Mouse (Mus musculus) hindbrain, embryonic 10.5 days (tissue): ENCODE results near the gene Ntng2. TPM values are rescaled to one million over a fixed set of nuclear protein-coding genes. Genes with fewer than 3 reads are reported as not detected.
A peak's percentile ranks its signal among the peaks of the same experiment; 100 is the strongest.

Source experiments
- DNase-seq: peaks from one replicate; pipeline ENCODE4 v3.0.0-alpha.2; 2017; ENCODE audit warnings: low spot score
- H3K27ac ChIP-seq: fragments of 300-500 bp; sonication (generic); 2 replicates; pipeline ENCODE4 v1.5.1; 2016; ENCODE audit warnings: mild to moderate bottlenecking, moderate library complexity
- H3K27me3 ChIP-seq: fragments of 300-500 bp; sonication (generic); 2 replicates; pipeline ENCODE4 v1.6.1; 2016; ENCODE audit warnings: mild to moderate bottlenecking; ENCODE audit not compliant: poor library complexity, insufficient read depth, severe bottlenecking
- H3K36me3 ChIP-seq: fragments of 300-500 bp; sonication (generic); 2 replicates; pipeline ENCODE4 v1.6.1; 2016; ENCODE audit warnings: mild to moderate bottlenecking, moderate library complexity
- H3K4me1 ChIP-seq: fragments of 300-500 bp; sonication (generic); replicated peaks from 2 replicates; pipeline ENCODE4 v1.6.1; 2016; ENCODE audit warnings: mild to moderate bottlenecking
- H3K4me3 ChIP-seq: fragments of 300-500 bp; sonication (generic); 2 replicates; pipeline ENCODE4 v1.5.1; 2016; ENCODE audit warnings: mild to moderate bottlenecking, moderate library complexity
- H3K9me3 ChIP-seq: fragments of 300-500 bp; sonication (generic); 2 replicates; pipeline ENCODE4 v1.6.1; 2016; ENCODE audit warnings: mild to moderate bottlenecking, moderate library complexity
- WGBS: fragments of 180-500 bp; shearing (Covaris S2); methylation state at CpG from one replicate; pipeline ENCODE4 v1.1.7; 2016; 5-methylcytosine and 5-hydroxymethylcytosine counted together
- polyA plus RNA-seq: library from polyadenylated mRNA; unstranded; fragments of >200 nt; fragmentation: Nextera tagmentation; extraction: Ambion mirVana; gene quantifications from 2 replicates; pipeline ENCODE4 v1.2.1, GENCODE M21; 2016

Ntng2 gene
- 1.4 and 1.7 TPM in 2 replicates for polyA plus RNA-seq

GRCm38 (mm10) chr2:29252599-29253204, at the start of gene Ntng2:
Gene Ntng2, minus strand, starts transcription at chr2:29253005.
- H3K27ac ChIP-seq: peak within 1 kb of the TSS; percentile 85
- peak; percentile 73 for DNase-seq
- no peaks in the 10 kb centered on the region for H3K36me3 ChIP-seq
- under 1% methylated on average over 54 of the region's 54 CpGs for WGBS
- H3K4me1 ChIP-seq: peaks cover 75% of the 10 kb centered on the region
- peak within 1 kb of the TSS; percentile 74 for H3K4me3 ChIP-seq
- peaks cover 100% of the 10 kb centered on the region for H3K27me3 ChIP-seq
- no peaks in the 10 kb centered on the region for H3K9me3 ChIP-seq

DNA sequence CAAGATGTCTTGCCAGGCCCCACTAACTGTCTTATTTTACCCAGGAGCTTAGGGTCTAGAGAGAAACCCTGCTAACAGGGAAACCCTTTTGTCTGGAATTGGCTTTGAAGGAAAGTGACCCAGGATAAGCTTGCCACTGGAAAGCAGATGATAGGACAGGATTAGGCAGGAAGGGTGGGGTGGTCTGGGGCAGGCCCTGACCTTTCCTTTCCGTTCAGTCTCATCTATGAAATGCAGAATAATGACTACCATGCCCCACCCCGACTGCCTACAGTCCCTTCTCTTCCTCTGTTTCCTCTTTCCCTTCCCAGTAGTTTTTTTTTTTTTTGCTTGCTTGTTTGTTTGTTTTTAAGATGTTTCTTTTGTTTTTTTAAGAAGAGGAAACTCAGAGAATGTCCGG, 42.8 kb upstream of the Ntng2 start:
- WGBS: 75% methylated on average over 3 of the region's 3 CpGs
- no peak for DNase-seq
- Histone ChIP-seq H3K36me3 (no peaks in the 10 kb centered on the region), H3K27ac (no peak overlapping the region), H3K9me3 (peaks cover 11% of the 10 kb centered on the region), H3K4me1 (no peaks in the 10 kb centered on the region), H3K4me3 (no peak overlapping the region), H3K27me3 (no peaks in the 10 kb centered on the region)

DNA sequence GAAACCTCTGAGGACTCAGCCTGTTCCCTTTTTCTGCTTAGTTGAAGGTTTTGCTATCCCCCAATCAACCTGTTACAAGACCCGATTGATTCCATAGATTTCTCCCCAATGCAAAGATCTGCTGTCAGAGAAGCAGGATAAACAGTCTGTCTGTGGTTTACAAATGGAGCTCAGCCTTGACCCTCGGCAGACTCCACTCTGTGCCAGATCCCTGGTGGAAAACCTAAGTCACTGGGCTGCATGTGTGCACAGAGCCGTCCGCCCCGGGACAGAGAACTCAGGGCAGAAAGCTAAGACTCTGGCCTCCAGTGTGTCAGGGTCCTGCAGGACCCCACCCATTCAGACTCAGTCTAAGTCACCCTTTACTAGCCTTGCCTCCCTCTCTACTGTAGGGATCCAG, 34.8 kb upstream of the Ntng2 start:
- WGBS: 86% methylated on average over 5 of the region's 5 CpGs
- H3K27ac ChIP-seq: no peak overlapping the region

GRCm38 (mm10) chr2:29277703-29278121, 24.9 kb upstream of the Ntng2 start:
- Histone ChIP-seq H3K4me3 (no peak overlapping the region), H3K4me1 (peaks cover 3% of the 10 kb centered on the region; the same call in 1 of the 2 replicates), H3K27ac (no peak overlapping the region), H3K36me3 (no peaks in the 10 kb centered on the region), H3K9me3 (no peaks in the 10 kb centered on the region), H3K27me3 (no peaks in the 10 kb centered on the region)
- DNase-seq: no peak
- WGBS: 92% methylated on average over 5 of the region's 5 CpGs

More for the DNA sequence above, 34.8 kb upstream of the Ntng2 start:
- Histone ChIP-seq H3K9me3 (no peaks in the 10 kb centered on the region), H3K27me3 (no peaks in the 10 kb centered on the region), H3K4me1 (no peaks in the 10 kb centered on the region), H3K4me3 (no peak overlapping the region), H3K36me3 (no peaks in the 10 kb centered on the region)
- no peak for DNase-seq

- Histone ChIP-seq H3K4me1 (peaks cover 27% of the 10 kb centered on the region), H3K27me3 (no peaks in the 10 kb centered on the region), H3K27ac (peak overlapping the region; percentile 86), H3K36me3 (no peaks in the 10 kb centered on the region), H3K9me3 (no peaks in the 10 kb centered on the region), H3K4me3 (no peak overlapping the region)
- peak; percentile 32 for DNase-seq
- 50% methylated on average over 7 of the region's 7 CpGs for WGBS
Measured at GRCm38 (mm10) chr2:29271803-29272518, 19.2 kb upstream of the Ntng2 start.

- Histone ChIP-seq H3K27me3 (no peaks in the 10 kb centered on the region), H3K27ac (peak overlapping the region; percentile 26; the same call in 1 of the 2 replicates), H3K4me3 (no peak overlapping the region), H3K4me1 (peaks cover 32% of the 10 kb centered on the region), H3K36me3 (no peaks in the 10 kb centered on the region), H3K9me3 (no peaks in the 10 kb centered on the region)
- DNase-seq: no peak
- WGBS: 84% methylated on average over 7 of the region's 7 CpGs
Measured at GRCm38 (mm10) chr2:29271098-29271497, 18.3 kb upstream of the Ntng2 start.

DNA sequence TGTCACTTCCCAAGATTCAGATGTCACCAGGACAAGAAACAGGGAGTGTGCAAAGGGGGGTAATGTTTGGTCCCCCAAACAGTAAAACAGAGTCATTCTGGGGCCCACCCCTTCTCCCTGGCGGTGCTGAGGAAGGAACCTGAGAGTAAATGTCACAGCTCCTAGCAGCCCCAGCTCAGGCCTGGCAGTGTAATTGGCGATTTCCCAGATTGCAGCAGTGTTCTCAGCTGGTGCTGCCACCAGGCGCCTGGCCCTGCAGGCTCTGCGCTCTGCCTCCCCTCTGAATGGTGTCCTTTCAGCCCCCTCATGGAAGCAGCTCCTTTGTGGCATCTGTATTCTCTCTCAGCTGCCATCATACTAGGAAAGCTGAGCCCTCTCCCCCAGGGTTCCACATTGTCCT, 14.0 kb upstream of the Ntng2 start:
- H3K27ac ChIP-seq: peak overlapping the region; percentile 56; the same call in 1 of the 2 replicates
- DNase-seq: no peak
- 29% methylated on average over 4 of the region's 4 CpGs for WGBS
- H3K27me3 ChIP-seq: no peaks in the 10 kb centered on the region; the same call in 1 of the 2 replicates
- no peaks in the 10 kb centered on the region for H3K9me3 ChIP-seq
- no peak overlapping the region for H3K4me3 ChIP-seq
- H3K4me1 ChIP-seq: peaks cover 24% of the 10 kb centered on the region
- H3K36me3 ChIP-seq: no peaks in the 10 kb centered on the region

- Histone ChIP-seq H3K4me1 (peaks cover 14% of the 10 kb centered on the region), H3K36me3 (no peaks in the 10 kb centered on the region), H3K9me3 (no peaks in the 10 kb centered on the region), H3K4me3 (no peak overlapping the region), H3K27me3 (peaks cover 22% of the 10 kb centered on the region), H3K27ac (no peak overlapping the region)
- WGBS: 77% methylated on average over 6 of the region's 6 CpGs
- DNase-seq: no peak
Measured at GRCm38 (mm10) chr2:29262436-29262915, 9.7 kb upstream of the Ntng2 start.

- peaks cover 4% of the 10 kb centered on the region; the same call in 1 of the 2 replicates for H3K4me1 ChIP-seq
- H3K27ac ChIP-seq: no peak overlapping the region
- no peak for DNase-seq
- H3K9me3 ChIP-seq: no peaks in the 10 kb centered on the region
- H3K27me3 ChIP-seq: peaks cover 36% of the 10 kb centered on the region
- no peak overlapping the region for H3K4me3 ChIP-seq
- WGBS: 80% methylated on average over 6 of the region's 6 CpGs
- no peaks in the 10 kb centered on the region for H3K36me3 ChIP-seq
Measured at GRCm38 (mm10) chr2:29261126-29261525, 8.3 kb upstream of the Ntng2 start.

GRCm38 (mm10) chr2:29253205-29253865, 530 bp upstream of the Ntng2 start:
- Histone ChIP-seq H3K27me3 (peaks cover 95% of the 10 kb centered on the region), H3K36me3 (no peaks in the 10 kb centered on the region), H3K4me3 (peak overlapping the region; percentile 74), H3K27ac (peak overlapping the region; percentile 85), H3K9me3 (no peaks in the 10 kb centered on the region), H3K4me1 (peaks cover 69% of the 10 kb centered on the region)
- DNase-seq: peak; percentile 71
- WGBS: 2% methylated on average over 22 of the region's 22 CpGs

- H3K4me1 ChIP-seq: peaks cover 81% of the 10 kb centered on the region
Measured at GRCm38 (mm10) chr2:29252059-29252598, 676 bp downstream of the Ntng2 start.

GRCm38 (mm10) chr2:29251095-29252058, 1.4 kb downstream of the Ntng2 start:
- peak overlapping the region; percentile 85 for H3K27ac ChIP-seq
- H3K36me3 ChIP-seq: no peaks in the 10 kb centered on the region
- H3K9me3 ChIP-seq: no peaks in the 10 kb centered on the region
- peaks cover 100% of the 10 kb centered on the region for H3K27me3 ChIP-seq
- peak; percentile 52 for DNase-seq
- peaks cover 81% of the 10 kb centered on the region for H3K4me1 ChIP-seq
- H3K4me3 ChIP-seq: peak overlapping the region; percentile 74
- under 1% methylated on average over 61 of the region's 61 CpGs for WGBS

More at GRCm38 (mm10) chr2:29252059-29252598, 676 bp downstream of the Ntng2 start:
- under 1% methylated on average over 49 of the region's 49 CpGs for WGBS
- peak overlapping the region; percentile 85 for H3K27ac ChIP-seq
- no peaks in the 10 kb centered on the region for H3K36me3 ChIP-seq
- H3K4me3 ChIP-seq: peak overlapping the region; percentile 74
- peaks cover 100% of the 10 kb centered on the region for H3K27me3 ChIP-seq
- no peaks in the 10 kb centered on the region for H3K9me3 ChIP-seq
- DNase-seq: peak; percentile 75
